Mouse (Mus musculus) retina, adult 2 months (tissue): ENCODE results near the gene 9130023H24Rik.

ENCODE experiments used
- DNase-seq: peaks from one replicate; pipeline ENCODE4 v3.0.0-alpha.2; 2012; ENCODE audit warnings: low read depth, low spot score

9130023H24Rik gene

DNA sequence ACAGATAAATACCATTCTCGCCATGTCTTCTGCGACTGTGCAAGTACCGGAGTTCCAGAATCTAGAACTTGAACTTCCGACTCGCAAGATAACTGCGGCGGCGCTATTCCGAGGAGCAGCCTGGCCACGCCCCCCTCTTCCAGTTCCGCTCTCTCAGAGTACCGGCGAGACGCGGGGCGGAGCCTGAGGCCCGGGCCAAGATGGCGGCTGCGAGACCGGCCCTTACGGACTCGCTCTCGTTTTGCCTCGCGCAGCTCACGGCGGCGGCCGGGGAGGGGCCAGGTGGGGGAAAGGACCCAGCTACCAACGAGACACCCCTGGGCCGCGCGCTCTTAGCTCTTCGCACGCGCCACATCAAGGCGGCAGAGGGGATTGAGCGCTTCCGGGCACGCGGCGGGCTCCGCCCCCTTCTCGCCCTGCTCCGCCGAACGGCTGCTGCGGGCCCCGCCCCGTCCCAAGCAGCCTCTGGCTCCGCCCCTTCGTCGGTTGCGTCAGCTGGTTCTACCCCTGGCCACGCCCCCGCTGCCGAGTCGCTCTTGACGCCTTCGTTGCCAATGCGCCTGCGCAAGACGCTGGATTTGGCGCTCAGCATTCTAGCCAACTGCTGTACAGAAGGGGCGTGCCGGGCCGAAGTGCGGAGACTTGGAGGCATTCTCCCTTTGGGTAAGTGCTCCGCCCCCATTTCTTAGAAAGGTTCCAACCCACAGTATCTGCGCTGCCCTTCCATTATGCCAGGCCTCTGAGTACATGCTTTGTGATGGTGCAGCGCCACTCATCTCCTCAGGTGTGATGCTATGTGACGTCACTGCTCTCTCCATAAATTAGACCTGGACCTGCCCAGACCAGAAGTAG lies at the start of gene 9130023H24Rik:
9130023H24Rik (minus strand) TSS at position 105 of the 852 bp plus-strand sequence.
- DNase-seq = peak; percentile 99

DNA sequence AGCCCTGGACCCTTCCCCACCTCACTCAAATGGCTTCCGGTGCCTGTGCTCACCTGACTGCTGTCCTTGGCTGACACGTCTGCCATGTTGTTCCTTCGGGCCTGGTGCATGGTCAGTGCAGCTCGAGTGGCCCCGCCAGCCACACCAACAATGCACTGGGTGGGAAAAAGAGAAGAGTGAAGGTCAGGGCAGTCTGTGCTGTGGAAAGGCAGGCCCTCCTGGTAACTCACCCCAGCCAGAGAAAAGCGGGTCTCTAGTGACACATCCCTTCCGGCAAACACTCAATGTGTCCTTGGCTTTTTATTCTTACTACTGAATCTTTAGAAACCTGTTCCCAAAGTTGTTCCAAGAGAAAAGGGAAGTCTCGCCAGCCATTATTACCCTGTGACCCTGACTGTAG lies 47.2 kb upstream of the 9130023H24Rik start:
- DNase-seq = no peak

DNA sequence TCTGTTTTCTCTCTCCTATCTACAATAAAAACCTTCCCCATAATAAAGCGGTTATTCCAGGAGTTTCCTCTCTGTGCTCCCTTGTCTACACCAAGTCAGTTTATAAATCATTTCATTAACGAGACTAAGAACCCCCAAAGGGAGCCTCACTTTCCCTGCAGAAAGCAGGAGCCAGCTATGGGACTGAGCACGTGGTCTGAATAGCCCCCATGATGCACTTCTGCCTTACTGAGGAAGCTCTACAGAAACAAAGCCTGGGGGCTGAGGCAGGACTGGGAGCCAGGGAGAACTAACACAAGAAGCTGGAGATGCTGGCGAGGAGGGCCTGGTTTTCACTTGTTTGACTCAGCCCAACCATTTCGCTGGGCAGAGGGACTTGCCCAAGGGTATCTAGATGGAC lies 46.2 kb upstream of the 9130023H24Rik start:
- no peak for DNase-seq

DNA sequence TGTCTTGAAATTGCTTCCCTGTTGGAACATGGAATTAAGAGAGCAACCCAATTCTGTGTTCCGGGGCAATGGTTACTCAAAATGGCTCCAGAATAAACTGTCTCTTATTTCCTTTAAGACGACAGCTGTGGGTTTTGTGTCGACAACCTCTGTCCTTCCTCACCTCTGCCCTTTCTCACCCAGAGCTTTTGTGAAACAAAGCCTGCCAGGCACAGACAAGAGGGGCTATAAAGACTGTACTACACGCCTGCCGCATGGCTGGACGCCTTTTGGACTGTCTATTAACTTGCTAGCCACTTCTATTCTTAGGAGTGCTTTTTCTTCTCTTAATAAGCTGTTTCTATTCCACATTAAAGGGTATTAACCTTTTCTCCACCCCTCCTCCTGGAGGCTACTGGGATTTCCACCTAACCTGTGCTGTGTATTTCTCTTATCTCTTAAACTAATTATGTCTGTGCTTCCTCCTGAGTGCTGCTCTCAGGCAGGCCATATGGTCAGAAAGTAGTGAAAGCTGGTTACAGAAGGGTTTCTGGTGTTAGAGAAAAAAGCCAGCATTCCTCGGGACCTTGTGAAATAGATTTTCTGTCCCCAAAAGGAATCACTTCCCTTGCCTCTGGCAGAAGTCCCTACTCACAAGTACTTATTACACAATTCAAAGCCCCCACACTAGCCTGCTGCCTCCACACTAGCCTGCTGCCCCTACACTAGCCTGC lies 44.9 kb upstream of the 9130023H24Rik start:
- DNase-seq = no peak

DNA sequence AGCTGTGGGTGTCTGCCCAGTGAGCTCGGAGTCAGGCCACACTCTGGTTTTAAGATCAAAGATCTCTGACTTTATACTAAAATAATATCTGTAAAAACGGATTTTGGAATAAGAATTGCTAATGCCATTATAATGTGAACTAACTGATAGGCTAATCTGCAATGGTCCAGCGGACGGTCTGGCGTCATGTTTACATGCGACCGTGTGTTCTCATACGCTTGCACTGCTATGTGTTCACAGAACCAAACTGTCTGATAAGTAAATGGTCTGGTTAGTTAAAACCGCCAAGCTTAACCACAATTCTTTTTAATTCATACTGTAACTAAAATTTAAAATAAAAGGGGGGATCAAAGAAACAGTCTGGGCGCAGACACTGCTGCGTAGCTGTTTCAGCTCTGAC lies 43.9 kb upstream of the 9130023H24Rik start:
- DNase-seq = no peak

DNA sequence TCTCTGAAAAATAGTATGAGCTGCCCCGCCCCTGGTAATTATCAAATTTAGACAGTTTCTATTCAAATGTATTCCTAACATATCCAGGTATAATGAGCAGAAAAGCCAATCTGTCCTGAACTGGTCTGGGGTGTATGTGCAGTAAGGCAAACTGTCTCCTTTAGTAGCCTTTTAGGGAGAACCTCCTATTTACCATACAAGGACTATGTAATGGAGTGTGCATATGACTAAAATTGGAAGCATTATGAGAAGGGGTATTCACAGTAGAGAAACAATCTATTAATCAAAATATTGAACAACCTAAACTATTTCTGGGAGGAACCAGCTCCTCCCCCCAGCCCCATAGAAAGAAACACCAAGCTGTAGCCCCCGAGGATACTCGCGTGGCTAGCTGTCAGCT lies 41.9 kb upstream of the 9130023H24Rik start:
- no peak for DNase-seq

DNA sequence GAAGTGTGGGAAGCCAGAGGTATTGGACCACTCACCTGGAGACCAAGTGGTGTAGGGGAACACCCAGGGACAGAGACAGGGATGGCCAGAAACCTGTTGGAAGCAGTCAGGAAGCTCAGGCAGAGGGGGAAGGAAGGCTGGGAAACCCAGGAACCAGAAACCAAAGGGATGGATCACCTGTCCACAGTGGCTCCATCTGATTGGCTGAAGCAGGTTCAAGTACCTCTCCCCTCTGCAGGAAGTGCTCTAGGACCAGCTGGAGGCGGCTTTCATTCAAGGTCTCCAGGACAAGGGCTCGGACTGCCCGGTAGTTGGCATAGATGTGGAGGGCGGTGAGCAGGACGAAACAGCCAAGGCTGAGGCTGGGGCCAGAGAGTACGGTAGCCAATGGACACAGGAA lies 38.2 kb upstream of the 9130023H24Rik start:
- no peak for DNase-seq

DNA sequence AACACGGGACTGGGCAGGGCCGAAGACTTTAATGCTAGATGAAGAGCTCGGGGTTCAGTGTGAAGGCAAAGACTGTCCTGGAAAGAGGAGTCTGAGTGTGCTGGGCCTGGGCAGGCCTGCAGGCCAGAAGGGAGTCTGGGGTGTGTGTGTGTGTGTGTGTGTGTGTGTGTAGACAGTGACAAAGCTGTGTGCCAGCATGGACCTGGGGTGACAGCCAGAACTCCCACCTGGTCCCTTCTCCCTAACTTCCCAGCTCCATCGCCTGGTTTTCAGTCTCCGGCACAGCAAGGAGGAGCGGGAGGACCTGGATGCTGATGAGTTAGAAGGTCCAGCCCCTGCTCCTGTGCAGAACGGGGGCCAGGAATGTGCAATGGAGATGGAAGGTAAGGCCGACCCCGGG lies 33.7 kb upstream of the 9130023H24Rik start:
- no peak for DNase-seq

DNA sequence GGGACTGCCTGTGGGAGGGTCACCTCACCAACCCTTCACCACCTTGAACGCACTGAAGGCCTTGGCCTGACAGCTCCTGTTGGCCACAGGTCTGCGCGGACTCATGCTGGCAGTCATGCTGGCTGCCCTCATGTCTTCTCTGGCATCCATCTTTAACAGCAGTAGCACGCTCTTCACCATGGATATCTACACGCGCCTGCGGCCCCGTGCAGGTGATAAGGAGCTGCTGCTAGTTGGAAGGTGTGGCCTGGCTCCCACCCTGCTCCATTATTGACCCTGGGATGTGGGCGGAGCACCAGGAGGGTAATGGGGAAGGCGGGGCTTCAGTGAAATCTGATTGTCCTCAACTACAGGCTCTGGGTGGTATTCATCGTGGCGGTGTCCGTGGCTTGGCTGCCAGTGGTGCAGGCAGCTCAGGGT lies 32.6 kb upstream of the 9130023H24Rik start:
- DNase-seq = no peak

DNA sequence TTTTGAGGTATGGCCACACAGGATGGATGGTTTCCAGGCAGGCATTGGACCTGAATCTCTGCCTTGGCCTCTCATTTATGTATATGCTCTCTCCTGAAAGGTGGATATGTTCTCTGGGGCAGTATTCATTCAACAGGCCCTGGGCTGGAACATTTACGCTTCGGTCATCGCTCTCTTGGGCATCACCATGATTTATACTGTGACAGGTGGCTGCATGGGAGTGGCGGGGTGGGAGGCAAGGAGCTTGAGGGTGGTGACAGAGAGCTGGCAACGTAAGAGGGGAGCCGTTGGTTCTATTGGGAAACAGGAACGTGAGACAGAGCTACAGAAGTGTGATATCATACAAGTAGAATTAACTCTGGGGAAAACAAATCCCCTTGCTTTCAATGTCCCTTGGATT lies 30.0 kb upstream of the 9130023H24Rik start:
- DNase-seq = no peak

DNA sequence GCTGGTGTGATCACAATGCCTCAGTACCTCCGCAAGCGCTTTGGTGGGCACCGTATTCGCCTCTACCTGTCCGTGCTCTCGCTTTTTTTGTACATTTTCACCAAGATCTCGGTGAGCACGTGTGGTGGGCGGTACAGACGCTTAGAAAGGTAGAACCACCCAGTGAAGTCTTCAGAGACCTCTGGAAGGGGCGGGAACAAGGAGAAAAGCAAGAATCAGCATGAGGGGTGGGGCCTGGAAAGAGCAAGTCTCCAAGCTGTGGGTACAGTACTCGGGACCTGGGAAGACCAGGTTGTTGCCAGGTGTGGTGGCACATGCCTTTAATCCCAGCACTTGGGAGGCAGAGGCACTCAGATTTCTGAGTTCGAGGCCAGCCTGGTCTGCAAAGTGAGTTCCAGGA lies 29.6 kb upstream of the 9130023H24Rik start:
- DNase-seq = no peak

DNA sequence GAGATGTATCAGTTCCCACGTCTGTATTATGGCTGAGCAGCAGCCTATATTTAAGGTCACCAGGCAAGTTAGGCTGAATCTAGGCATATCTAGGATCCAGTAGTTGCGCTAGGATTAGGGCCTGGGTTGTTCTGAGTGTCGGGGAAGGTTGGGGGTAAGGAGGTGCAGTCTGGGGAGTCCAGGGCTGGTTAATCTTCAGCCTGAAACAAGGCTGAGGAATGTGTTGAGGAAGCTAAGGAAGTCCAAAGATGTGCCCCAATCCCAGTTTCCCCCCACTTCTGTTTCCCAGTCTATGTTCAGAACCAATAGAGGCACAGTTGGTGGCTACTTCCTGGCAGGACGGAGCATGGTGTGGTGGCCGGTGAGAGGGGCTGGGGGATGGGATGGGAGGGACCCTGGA lies 28.2 kb upstream of the 9130023H24Rik start:
- no peak for DNase-seq

DNA sequence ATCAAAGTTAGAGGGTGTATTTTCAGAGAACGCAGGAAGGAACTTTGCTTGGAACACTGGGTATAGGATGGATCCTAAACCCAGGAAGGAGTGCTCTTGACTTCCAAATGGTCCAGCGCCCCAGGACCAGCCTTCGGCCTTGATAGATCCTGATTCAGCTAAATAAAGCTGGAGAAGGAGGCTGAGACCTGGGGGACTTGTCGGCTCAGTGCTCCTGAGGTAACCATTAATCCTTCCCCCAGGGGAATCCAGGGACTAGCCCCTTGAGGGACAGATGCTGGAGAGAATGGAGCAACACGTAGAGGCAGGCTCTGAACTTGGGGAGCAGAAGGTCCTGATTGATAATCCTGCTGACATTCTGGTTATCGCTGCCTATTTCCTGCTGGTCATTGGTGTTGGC lies 27.6 kb upstream of the 9130023H24Rik start, which contains the start of gene Slc5a2:
Slc5a2 (plus strand) TSS at position 247 of the 400 bp plus-strand sequence.
- no peak for DNase-seq

DNA sequence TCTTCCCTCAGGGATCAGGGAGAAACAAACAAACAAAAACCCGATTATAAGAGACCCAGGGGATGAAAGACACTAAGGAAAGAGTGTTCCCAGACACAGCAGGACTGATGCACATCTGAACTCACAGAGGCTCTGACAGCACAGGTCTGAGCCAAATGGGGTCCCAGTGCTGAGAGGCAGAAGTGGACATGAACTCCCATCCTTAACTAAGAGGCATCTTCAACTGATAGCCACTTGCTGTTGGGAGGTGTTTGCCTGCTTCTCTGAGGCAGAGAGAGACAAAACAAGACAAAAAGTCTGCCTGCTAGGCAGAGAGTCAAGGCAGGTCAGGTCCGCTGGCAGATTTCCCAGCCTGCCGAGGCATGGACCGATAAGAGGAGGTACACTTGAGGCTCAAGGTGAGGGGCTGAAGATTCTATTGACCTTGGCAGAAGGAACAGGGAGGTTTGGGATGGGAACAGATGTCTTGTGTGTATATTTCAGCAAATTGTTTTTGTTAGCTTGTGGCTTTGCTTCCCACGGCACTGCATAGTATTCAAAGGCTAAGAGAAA lies 19.0 kb upstream of the 9130023H24Rik start:
- DNase-seq = no peak

DNA sequence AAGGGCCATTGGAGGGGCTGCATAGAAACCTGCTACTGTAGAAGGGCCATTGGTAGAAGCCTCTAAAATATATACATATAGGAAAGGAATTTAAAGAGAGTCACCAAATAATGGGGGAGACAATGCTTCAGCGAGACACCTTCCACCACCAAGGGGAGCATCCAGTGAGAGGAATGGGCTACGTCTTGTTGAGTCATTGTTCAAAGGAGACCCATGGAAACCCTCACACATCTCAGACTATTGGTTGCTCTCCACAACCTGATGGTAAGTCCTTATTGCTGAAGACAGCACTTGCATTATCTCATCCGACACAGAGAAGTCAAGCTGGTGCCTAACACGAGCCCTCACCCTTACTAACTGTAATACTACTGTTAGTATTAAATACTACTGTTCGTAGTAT lies 17.9 kb upstream of the 9130023H24Rik start:
- DNase-seq = no peak

DNA sequence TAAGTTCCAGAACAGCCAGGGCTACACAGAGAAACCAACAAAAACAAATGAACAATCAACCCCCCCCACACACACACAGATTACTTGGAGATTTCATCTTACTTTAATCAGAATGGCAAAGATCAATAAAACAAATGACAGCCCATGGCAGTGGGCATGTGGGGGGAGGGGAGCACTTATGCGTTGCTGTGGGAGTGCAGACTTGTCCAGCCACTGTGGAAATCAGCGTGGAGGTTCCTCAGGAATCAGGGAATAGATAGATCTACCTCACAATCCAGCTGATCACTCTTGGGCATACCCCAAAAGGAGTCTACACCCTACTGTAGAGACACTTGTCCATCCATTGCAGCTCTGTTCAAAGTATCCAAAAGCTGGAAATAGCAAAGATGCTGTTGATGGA lies 17.1 kb upstream of the 9130023H24Rik start:
- no peak for DNase-seq

DNA sequence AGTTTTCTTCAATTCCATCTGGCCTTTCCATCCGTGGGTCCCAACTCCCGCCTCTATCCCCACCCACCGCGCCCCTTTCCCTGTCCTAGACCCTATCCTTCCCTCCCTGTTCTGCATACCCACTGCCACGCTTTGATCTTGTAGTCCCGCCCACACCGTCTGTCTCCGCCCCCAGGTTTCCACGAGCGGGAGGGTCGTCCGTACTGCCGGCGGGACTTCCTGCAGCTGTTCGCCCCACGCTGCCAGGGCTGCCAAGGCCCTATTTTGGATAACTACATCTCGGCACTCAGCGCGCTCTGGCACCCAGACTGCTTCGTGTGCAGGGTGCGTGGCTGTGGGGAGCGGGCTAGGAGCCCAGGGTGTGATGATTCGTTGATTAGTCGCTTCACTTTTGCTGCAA lies 14.8 kb upstream of the 9130023H24Rik start:
- no peak for DNase-seq

DNA sequence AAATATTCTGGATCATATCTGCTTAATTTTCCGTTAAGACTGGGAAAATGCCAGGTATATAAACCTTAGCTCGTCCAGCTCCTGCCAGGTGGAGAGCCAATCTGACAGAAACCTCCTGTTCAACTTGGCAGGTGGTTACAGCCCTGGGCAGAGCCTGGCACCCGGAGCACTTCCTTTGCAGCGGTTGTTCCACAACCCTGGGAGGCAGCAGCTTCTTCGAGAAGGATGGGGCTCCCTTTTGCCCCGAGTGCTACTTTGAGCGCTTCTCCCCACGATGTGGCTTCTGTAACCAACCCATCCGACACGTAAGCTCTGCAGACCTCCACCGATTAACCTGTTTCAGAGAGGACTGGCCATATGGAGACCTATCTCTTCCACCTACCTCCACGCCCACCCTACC lies 14.1 kb upstream of the 9130023H24Rik start:
- no peak for DNase-seq

DNA sequence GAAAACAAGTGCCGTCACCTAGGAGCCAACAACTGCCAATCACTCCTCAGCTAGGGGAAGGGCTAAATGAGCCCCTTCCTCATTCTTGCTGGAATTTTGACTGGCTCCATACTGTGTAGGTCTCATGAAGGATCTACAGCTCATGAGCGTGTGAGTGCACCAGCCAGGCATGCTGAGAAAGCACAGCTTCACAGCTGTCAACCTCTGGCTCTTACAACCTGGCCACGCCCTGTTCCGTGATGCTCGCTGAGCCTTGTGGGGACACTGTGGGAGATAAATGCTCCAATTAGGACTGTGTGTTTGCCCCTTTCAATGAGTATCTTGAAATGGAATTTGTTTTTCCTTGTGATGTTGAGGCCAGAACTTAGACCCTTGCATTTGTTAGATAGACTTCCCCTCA lies 12.2 kb upstream of the 9130023H24Rik start:
- DNase-seq = no peak

DNA sequence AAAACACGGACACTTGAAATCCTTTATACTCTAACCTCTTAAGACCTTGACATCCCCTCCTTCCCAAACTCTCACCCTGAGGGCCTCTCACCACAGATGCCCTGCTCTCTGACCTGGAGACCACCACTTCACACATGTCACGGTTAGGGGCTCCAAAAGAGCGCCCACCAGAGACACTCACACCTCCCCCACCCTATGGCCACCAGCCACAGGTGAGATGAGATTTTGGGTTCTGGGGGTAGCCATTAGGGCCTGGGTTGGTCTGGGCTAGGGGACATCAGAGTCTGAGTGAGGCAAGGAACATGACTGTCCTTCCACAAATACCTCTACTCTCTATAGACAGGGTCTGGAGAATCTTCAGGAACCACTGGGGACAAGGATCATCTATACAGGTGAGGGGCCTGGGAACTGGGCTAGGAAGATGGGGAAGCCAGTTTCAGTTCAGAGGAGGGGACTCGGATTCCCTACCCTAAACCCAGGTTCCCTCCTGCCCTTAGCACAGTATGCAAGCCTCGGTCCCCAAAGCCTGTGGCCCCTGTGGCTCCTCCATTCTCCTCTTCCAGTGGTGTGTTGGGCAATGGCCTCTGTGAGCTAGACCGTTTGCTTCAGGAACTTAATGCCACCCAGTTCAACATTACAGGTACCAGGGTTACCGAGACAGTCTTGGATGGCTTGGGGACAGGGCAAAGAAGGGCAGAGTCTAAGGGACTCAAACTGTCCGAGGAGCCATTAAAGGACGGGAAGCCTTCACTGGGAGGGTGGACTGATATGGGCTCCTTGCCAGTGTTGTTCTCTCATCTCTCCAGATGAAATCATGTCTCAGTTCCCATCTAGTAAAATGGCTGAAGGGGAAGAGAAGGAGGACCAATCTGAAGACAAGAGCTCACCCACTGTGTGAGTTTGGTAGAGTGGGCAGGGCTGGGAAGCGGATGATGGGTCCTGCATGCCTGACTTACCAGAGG lies 10.5 kb upstream of the 9130023H24Rik start:
- no peak for DNase-seq

DNA sequence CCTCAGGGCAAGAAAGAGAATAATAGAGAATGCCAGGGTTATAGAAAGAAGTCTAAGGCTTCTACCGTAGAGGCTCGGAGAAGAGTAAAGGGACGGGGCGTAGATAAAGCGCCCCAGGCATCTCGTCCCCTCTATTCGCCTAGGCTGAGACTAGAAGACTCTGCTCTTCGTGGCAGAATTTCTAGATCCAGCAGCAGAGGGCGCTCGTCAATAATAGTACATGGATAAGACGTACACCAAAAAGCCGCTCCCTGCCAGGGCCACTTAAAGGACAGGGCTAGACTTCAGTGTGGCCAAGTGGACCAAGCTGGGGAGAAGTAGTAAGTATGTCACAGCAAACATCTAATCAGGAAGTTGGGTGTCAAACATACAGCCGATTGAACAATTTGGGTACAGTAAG lies 9.6 kb upstream of the 9130023H24Rik start:
- DNase-seq = peak; percentile 61
